Mouse (Mus musculus): ENCODE data around the gene Trim54.

Trim54 gene

DNA sequence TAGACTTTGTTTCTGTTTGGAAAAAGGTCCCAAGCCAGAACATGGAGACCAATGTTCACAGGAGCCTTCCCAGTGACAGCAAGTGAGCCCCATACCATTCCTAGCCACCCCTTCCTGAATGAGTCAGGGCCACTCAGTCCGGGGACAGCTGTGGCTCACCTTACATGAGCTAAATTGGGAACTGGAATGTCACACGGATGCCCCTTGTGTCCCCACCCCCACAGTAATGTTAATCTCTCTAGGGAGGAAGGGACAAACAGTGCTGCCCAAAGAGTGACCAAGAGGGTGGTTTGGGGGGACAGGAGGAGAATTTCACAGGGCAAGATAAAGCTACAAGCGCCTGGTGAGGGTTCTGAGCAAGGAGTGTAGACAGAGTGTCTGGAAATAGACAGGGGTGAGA, at the start of gene Trim54:
Gene Trim54 (plus strand): TSS at position 359 of the 400 bp plus-strand sequence.
- DNase-seq (ENCODE audit: low read depth, low spot score), result peak; percentile 92

GRCm38 (mm10) chr5:31069810-31070209, 46.7 kb upstream of the Trim54 start:
- DNase-seq (ENCODE audit: low read depth, low spot score), result no peak

DNA sequence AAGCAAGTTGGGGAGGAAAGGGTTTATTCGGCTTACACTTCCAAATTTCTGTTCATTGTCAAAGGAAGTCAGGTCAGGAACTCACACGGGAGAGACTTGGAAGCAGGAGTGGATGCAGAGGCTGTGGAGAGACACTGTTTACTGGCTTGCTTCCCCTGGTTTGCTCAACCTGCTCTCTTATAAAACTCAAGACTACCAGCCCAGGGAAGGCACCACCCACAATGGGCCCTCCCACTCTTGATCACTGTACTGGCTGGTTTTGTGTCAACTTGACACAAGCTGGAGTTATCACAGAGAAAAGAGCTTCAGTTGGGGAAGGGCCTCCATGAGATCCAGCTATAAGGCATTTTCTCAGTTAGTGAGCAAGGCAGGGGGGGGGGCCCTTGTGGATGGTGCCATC, 45.5 kb upstream of the Trim54 start:
- no peak for DNase-seq (ENCODE audit: low read depth, low spot score)

DNA sequence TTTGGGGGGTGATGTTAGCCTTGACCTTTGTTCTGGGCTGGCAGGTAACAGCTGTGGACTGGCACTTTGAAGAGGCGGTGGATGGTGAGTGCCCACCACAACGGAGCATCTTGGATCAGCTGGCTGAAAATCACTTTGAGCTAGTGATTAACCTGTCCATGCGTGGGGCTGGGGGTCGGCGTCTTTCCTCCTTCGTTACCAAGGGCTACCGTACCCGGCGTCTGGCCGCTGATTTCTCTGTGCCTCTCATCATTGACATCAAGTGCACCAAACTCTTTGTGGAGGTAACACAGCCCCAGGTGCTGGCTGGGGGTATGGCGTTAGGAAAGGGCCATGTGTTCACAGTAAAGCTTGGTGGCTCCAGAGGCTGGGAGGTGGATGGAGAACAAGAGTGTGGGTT, 44.7 kb upstream of the Trim54 start:
- DNase-seq (ENCODE audit: low read depth, low spot score), result no peak

GRCm38 (mm10) chr5:31073176-31073575, 43.3 kb upstream of the Trim54 start:
- no peak for DNase-seq (ENCODE audit: low read depth, low spot score)

DNA sequence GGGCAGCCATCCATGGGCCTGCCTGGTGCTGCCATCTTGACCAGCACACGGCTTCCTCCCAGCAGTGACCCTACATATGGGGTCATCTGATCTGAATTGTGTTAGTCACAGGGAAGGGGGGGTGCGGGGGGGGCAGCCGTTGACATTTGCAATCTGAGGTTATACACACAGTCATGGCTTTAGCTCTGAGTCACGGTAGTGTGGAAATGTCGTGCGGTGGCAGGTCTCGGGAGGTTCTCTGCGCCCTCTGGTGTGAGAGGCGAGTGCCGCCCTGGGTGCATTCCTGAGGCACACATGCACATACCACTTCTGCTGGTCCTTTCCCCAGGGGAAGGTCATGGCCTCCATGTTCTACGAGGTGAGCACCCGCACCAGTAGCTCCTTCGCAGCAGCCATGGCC, 40.2 kb upstream of the Trim54 start:
- DNase-seq (ENCODE audit: low read depth, low spot score), result no peak

DNA sequence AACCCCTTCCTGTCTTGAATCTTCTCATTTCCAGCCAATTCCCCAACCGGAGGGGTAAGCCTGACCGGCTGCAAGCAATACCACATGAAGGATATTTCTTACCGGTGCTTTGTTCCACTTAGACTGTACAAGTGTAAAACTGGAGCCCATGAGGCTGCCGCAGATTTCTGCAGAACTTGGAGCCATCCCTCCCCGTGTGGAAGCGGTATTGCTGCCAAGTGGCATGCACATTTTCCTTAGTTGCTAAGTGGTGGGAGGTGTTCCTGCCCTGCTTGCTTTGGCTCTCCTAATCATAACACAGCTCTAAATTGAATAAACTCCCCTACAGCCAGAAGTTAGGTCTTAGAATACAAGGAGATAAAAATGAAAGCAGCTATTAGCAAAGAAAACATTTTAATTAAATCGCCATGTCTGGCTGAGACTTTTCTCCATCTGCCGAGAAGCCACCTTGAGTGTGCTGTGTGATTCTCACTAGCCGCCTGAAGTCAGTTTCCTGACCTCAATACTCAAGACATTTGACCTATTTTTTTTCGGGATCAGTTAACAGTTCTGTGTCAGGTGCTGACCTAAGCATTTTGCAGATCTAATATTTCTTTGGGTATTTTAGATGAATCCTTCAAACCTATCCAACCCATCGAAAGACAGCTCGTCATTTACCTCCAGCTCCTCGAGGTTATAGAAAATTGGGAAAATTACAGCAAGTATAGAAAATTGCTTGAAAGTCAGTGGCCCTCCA, 36.3 kb upstream of the Trim54 start:
- DNase-seq (ENCODE audit: low read depth, low spot score), result no peak

GRCm38 (mm10) chr5:31080795-31081164, 35.7 kb upstream of the Trim54 start:
- DNase-seq (ENCODE audit: low read depth, low spot score), result no peak

DNA sequence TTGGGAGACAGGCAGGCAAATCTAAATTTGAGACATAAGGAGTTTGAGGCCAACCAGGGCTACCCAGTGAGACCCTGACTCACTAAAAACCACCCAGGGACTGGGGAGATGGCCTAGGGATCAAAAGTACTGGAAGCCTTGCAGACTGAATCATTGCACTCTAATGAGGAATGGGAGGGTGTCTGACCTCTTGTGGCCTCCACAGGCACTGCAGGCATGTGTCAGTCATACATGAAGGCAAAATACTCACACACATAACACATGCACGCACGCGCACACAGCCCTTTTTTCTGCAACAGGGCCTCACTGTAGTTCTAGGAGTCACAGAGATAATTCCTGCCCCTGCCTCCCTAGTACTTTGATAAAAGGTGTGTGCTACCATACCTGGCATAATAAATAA, 35.1 kb upstream of the Trim54 start:
- DNase-seq (ENCODE audit: low read depth, low spot score), result no peak

DNA sequence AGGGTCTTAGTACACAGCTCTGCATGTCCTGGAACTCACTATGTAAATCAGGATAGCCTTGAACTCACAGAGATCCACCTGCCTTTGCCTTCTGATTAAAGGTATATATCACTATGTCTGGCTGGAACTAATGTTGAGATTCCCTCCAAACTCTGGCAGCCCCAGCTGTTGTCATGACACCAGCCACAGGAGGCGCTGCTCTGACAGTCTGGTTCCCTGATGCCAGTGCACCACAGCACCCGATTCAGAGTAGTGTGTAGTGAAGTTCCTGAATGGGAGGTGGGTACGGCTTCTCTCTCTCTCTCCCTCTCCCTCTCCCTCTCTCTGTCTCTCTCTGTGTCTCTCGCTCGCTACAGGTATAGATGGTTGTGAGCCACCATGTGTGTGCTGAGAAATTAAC, 34.2 kb upstream of the Trim54 start:
- no peak for DNase-seq (ENCODE audit: low read depth, low spot score)

DNA sequence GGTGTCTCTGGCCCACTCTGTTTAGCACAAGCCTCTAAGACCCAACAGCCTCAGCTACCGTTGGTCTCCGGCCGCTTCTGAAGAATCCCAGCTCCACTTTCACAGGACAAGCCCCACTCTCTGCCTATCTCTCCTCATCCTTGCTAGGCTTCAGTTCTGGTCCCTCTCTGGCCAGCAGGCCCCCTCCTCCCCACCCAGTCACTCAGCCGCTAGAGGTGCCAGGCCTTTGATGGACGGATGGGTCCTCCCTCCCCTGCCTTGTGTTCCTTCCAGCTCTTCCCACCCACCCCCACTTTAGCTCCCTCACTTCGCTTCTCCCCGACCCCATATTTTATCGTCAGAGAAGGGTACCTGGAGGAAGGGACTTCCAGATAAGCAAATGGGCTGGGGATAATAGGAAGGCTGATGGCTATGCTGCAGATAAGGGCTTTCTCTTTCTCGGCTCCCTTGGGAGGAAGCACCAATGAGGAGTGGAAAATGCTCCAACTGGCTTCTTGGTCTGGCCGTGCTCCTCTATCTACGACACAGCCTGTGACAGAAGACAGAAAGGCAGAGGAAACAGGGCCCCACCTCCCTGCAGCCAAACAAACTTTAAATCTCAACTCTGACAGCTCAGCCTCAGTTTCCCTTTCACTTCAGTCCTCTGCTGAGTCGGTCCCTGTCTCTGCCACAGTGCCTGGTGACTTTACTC, 33.4 kb upstream of the Trim54 start:
- DNase-seq (ENCODE audit: low read depth, low spot score), result no peak

DNA sequence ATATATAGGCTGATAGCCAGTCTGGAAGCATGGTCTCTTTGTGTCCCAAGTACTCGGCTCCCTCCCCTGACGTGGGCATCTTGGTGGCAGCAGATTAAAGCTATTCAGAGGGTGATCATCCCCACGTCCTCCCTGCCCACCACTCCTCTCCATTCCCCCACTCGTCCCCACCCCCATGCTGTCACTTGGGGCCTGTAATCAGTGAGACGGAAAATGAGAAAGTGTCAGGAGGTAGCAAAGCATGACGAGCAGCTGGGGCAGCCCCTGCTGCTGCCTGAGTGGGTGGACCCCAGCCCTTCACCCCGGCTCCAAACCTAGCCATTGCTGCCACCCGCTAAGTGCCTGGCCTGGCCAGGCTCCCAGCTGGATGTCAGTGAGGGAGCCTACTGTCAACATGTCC, 32.6 kb upstream of the Trim54 start:
- no peak for DNase-seq (ENCODE audit: low read depth, low spot score)

GRCm38 (mm10) chr5:31086606-31087005, 29.9 kb upstream of the Trim54 start:
- no peak for DNase-seq (ENCODE audit: low read depth, low spot score)

- DNase-seq (ENCODE audit: low read depth, low spot score), result no peak
Observed at GRCm38 (mm10) chr5:31087131-31087530, 29.4 kb upstream of the Trim54 start.

- DNase-seq (ENCODE audit: low read depth, low spot score), result no peak
Observed at GRCm38 (mm10) chr5:31092231-31092975, 24.1 kb upstream of the Trim54 start.

GRCm38 (mm10) chr5:31093151-31094041, 23.1 kb upstream of the Trim54 start:
- DNase-seq (ENCODE audit: low read depth, low spot score), result no peak

- DNase-seq (ENCODE audit: low read depth, low spot score), result no peak
Observed at GRCm38 (mm10) chr5:31094100-31094798, 22.3 kb upstream of the Trim54 start.

GRCm38 (mm10) chr5:31094799-31095691, 21.5 kb upstream of the Trim54 start:
- no peak for DNase-seq (ENCODE audit: low read depth, low spot score)

GRCm38 (mm10) chr5:31095711-31096480, 20.6 kb upstream of the Trim54 start:
- no peak for DNase-seq (ENCODE audit: low read depth, low spot score)

Data from skeletal muscle tissue, adult 2 months (tissue).